Mouse (Mus musculus) R1 (cell line): ENCODE measurements around the gene Slc10a3.
"Not testable (repeated sequence)": the region's sequence is repeated elsewhere in the genome, so short reads cannot be mapped to it uniquely, and the experiment has no call there.

Experiments
- DNase-seq: peaks from one replicate; pipeline ENCODE4 v3.0.0-alpha.2; 2018; ENCODE audit warnings: low read depth, low spot score

Gene Slc10a3

DNA sequence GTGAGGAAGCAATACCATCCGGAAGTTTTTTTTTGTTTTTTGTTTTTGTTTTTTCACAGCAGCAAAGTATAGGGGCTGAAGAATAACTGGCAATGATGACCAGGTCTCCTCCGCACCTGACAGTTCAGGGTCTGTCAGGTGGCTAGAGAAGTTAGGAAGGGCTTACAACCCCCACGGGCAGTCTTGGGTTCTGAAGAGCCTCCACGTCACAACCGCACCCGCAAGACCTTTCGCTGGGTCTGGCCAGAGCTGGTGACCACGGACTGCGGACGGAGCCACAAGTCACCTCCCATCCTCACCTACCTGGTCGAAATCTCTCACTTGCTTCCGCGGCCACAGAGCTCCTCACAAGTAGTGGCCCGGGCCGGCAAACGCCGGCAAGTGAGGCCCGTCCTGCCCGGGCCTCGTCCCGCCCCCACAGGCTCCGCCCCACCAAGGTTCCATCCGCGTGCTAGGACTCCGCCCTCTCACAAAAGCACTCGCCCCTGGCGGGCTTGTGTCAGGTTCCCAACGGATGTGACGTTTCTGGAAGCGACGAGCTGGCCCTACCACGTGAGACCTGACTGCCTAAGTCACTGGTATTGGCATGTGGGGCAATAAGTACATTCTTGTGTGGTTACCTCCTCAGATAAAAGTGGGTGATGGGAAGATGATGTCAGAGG, at the start of gene Slc10a3, which contains the start of gene Ubl4a:
Gene Slc10a3 (minus strand): TSS at position 462 of the 662 bp plus-strand sequence.
Gene Ubl4a (minus strand): TSS at position 331 of the 662 bp plus-strand sequence.
- DNase-seq, result peak; percentile 94

DNA sequence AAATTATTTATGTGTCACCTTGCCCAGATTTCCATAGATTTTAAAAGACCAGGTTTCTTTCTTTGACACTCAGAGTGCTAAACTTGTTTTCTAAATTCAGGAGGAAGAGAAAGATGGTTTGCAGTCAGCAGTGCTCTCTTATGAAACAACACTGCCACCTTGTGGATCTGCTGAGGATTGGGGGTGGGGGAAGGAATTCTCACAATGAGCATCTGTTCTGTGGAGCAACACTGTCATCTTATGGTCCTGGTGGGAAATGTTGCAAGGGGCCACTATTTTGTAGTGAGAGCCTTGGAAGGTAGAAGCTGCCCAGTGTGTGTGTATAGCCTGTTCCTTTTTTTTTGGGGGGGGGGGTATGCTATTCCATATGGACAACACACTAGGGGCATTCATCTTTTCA, 40.2 kb upstream of the Slc10a3 start:
- peak; percentile 66 for DNase-seq

DNA sequence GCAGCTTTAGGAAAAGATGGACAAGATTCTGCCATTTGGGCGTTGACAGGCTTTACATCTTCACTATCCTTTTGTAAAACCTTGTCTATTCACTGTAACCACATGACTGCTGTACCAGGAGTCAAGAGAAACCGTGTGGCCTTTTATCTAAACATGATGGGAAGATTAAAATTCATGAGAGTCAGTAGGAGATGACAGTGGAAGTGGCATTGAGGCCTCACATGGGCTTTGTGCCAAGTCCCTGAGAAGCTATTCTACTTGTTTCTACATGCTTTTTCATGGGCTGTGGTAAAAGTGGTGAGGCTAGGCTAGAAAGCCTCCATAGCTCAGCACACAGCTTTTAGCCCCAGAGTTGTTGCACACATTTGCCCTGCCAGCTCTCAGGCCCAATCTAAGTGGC, 35.2 kb upstream of the Slc10a3 start:
- no peak for DNase-seq

DNA sequence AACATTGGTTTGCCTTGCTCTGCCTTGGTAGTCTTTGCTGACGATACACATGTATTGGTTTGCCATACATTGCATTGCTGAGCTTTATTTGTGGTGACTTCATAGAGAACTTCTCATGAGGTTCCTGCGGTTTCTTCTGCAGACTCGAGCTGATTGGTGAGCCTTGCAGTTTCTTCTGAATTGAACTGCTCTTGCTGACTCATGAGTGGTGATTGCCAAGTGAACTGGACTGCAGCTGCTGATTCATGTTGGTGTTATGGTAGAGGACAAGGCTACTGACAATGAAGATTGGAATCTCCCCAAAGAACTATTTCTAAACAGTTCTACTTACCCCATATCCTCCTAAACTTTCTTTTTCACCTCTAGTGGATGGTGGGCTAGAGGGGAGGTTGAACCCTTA, 27.0 kb upstream of the Slc10a3 start:
- DNase-seq, result no peak

DNA sequence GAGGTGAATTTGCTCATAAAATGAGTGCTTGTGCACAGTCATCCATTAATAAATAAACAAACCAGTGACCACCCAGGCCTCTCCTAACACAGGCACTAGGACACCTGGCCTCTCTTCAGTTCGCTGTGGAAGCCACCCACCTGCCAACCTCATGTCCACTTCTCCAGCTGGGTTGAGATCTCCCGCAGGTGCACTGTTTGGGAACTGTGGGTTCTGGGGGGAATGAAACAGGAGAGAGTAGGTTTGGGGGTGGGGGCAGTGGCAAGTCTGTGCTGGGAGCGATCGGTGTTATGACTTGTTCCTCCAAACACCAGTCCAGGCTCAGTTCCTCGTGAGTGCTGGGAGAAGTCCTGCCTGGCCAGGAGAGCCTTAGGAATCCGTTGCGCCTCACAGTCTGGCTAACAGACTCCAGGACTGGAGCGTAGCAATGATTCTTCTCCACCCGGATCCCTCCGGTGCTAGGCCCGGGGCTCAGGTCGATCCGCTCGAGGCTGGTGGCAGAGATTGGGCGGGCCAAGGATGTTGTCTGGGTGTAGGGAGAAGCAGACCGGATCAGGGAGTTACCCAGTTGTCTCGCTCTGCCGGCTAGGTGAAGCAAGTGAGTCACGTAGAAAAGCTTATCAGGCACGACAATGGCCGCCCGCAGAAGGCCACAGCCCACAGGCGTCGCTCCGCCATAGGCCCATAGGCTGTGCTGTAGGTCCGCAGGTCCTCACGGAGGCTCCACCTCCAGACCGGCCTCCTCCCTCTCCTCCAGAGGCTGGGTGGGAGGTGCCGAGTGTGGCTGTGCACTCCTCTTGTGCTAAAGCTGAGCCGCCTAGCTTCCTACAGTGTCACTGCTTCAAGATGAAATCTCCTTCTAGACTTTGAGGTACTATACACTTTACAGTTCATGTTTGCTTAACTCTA, 19.6 kb upstream of the Slc10a3 start, which contains the start of the genes Fam3a and Ikbkg:
Gene Fam3a (minus strand): TSS at position 738 of the 909 bp plus-strand sequence.
Gene Ikbkg (plus strand): TSS at position 756 of the 909 bp plus-strand sequence.
- DNase-seq, result peak; percentile 92

DNA sequence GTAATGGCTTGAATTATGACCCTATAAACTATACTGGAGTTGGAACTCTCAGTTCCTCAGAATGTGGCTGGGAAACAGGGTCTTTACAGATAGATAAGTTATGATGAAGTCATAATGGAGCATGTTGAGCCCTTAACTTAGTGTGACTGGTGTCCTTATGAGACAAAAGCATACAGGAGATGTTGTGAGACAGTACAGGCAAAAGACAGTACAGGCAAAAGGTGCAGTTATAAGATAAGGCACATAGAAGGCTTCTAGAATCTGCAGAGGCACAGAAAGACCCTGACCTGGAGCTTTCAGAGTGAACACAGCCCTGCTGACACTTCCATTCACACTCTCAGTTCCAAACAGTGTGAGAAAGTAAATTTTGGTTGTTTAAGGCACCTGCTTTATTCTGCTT, 15.0 kb upstream of the Slc10a3 start:
- DNase-seq, result no peak

DNA sequence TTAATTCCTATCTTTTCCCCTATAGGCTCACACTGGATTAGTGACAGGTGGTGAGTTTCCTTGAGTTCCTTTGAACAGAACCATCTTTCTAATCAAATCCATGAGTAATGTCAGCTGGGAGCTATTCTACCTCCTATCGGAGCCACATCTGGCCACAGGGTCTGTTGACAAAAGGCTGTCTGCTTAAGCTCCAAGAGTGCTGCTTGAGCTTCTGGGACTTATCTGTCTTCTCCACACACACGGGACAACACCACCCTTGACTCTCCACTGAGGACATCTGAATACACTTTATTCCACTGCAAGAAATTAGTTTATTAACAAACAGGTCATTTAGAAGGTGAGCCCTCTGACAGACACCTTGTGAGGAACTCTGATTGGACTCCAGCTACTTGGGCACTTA, 11.3 kb upstream of the Slc10a3 start:
- no peak for DNase-seq

DNA sequence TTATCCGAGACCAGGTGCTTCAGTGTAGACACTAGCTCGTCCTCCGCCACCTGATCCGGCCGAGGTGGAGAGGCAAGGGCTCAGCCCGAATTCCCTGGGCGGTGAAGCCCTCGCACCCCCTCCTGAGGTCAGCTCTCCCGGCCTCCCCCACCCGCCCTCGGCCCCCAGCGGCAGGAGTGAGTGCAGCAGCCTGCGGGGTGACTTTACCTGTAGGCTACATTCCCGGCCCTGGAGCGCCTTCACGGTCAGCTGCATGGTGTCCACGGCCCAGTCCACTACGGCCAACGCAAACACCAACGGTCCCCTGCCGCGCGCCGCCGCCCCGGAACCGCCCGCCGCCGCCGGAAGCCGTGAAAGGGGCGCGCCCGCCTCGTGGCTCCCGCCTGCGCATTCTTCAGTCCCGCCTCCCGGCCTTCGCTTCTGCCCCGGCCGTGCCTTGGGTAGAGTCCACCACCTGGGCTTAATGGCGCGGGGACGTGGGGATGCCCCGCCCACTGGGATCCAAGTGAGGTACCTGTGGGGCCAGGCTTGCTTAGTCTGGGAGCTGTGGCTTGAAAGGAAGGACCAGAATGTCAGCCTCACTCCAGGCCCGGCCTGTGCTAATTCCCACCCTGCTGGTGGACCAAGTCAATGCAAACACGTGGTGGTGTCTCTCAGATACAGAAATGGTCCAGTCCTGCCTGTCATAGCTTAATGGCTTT, 4.8 kb downstream of the Slc10a3 start:
- peak; percentile 67 for DNase-seq

DNA sequence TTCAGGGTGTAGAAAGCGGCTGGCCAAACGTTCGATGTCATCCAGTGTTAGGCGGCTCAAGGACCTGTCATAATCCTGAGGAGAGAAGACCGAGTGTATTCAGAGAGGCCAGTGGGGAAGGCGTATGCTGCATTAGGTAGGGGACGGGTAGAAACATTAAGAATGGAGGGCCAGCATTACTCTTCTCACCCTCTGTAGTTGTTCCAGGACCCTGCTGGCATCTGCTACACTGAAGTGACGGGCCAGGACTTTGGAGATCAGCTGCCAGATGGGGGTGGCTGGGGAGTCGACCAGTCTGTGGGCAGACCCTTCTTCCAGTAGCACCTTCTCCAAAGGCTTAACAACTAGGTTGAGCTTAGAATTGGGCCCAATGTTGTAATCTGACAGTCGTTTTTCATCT, 5.6 kb downstream of the Slc10a3 start:
- no peak for DNase-seq

DNA sequence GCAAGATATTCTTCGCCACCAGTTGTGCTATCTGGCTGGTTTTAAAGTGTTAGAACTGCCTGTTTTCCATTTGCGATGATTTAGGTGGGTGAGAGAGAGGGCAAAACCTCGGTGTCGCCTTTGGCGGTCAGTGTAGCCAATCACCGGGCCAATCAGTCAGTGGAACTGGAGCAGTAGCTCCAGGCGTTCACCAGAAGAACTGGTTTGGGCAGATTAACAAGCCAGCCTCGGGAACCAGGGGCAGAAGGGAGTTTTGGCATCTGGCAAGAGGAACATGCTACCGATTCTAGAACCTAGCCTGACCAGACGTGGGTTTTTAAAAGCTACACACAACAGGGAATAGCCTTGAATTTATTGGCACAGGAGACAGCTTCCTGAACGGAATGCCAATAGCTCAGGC, 14.0 kb downstream of the Slc10a3 start:
- DNase-seq, result peak; percentile 33

DNA sequence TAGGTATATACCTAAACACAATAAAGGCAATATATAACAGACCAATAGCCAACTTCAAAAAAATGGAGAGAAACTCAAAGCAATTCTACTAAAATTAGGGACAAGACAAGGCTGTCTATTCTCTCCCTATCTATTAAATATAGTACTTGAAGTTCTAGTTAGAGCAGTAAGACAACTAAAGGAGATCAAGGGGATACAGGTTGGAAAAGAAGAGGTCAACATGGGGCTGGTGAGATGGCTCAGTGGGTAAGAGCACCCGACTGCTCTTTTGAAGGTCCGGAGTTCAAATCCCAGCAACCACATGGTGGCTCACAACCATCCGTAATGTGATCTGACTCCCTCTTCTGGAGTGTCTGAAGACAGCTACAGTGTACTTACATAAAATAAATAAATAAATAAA, 16.1 kb downstream of the Slc10a3 start:
- DNase-seq, result not testable (repeated sequence)

DNA sequence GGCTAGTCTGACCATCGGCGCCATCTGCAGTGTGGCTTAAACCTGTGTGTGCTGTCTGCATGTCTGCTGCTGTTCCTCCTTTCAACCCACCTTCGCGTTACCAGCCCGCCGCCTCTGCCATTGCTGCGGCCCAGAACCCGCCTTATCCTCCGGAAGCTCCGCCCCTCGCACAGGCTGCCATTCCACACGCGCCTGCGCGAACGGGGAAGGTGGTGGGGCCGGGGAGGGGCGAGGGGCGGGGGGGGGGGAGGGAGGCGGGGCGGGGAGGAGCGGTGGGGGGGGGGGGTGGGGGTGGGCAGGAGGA, 19.7 kb downstream of the Slc10a3 start, which contains the start of gene Lage3:
Gene Lage3 (minus strand): TSS at position 152 of the 304 bp plus-strand sequence.
- peak; percentile 70 for DNase-seq

DNA sequence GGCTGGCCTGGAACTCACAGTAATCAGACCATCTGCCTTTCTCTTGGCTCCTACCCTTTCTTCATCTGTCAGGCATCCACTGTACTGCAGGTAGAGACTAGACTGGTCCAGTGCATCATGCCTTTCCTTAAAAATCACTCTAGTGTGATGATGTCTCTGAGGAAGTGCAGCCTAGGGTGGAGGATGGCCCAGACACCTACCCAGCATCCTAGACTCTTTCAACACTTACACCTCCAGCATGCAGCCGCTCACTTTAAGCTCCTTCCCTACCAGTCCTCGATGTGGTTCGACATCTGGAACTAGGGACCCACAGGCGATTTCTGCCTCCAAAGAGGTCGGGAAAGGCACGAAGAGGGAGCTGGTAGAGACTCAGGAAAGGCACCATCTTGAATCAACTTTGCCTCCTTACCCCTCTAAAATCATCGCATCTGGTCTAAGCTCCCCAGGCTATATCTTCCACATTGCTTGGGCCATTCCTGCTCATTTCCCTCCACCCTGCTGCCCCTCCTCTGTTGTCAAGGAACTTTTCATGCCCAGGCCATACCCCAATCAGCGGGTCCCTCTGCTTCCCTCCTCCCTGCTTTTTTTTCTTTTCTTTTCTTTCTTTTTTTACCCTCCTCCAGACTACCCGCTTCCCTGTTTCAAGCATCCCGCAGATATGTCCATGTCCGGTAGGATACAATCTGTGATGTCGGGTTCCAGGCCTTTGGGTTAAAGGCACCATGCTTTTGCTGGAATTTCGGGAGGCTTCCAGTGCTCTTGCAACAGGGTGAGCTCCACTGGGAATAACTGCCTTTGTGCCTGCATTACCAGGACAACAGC, 20.3 kb downstream of the Slc10a3 start:
- DNase-seq, result peak; percentile 26

DNA sequence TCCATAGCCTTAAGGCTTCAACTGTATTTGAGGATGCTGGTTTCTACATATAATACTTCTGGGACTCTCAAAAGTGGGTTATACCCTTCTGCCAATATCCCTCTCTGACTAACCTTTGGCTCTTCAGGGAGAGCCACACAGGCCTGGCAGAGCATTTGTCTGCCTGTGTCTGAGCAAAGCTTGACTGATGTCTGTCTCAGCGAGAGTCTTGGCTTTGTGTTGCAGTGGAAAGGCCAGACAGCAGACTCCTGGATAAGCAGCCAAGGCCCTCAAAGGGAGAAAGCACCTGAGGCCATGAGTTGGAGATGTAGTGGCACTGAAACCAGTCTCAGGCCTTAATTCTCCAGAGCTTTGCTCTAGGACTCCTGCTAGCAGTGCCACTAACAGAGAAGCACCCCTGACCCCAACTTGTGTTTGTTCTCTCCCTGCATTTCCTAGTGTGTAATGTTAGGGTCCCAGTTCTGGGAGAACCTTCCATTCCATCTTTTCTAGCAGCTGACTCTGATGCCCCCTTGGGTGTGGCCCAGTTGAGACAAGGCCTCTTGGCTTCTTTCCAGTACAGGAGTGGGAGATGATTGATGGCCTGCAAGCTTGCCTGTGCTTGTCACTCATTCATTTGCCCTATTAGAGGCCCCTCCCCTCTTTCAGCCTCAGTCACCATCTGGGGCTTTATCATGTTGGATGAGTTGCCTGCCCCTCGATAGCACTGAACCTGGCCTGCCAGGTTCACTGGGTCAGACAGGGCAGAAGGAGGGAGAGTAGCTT, 42.8 kb downstream of the Slc10a3 start:
- no peak for DNase-seq

DNA sequence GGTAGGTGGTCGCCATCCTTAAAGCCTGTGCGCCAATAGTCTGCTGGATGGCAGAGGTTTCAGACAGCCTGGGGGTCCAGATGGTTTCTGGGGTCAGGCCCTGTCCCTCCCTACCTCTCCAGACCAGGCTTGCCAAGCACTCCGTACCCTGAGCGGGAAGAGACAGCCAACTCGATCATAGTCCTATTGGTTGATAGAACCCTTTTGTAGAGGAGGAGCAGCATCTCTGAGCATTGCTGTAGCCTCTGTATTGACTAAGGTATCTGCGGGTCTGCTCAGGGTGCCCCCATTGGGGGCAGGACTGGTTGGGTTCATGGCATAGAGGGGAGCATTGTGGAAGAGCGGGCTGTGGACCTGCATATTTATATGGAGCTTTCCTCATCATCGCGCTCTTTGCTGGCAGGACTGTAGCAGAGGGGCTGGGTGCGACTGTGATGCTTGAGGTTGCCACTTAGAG, 43.9 kb downstream of the Slc10a3 start:
- no peak for DNase-seq

DNA sequence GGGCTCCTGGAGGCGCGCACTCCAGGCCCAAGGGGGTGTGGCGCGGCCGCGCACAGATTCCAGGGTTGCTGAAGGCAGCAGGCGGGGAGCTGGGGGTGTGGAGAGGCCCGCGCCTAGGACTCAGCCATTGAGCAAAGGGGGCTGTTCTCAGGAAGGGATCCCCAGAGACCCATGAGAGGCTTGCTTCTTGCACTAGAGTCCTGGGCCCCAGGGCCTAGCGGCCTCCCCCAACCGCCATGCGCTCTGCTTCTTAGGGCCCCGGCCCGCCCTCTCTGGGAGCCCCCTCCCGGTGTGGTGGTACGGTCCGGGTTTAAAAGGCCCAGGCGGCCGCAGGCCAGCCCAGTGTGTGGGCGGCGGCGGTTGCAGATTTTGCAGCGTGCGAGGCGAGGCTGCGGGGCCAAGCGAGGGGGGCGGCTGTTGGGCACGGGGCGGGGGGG, 44.4 kb downstream of the Slc10a3 start, which contains the start of gene Plxna3:
Gene Plxna3 (plus strand): TSS at position 342 of the 437 bp plus-strand sequence.
- peak; percentile 79 for DNase-seq
